Mouse (Mus musculus) MN1 (cell line): Measurements from ENCODE around the gene Hcrtr1.

ENCODE experiments used
- DNase-seq: peaks from one replicate; pipeline ENCODE4 v3.0.0-alpha.2; 2016; ENCODE audit warnings: low spot score

Hcrtr1 gene

DNA sequence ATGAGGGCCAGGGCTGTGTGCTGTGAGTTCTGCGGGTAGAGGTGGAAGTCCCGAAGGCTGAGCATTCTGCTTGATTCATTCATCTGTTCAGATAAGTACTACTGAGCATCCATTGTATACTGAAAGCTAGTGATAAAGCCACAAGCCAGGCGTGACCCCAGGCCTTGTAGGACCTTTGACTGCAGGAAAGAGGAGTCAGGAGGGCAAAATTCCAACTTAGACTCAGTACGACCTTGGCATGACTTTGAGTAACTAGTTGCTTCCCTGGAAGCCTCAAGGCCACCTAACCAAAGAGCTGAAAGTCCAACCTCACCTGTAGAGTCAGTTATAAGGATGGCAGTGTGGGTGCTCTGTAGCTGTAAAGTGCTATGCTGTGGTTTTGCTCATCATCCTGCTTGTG lies 18.4 kb downstream of the Hcrtr1 start:
- no peak for DNase-seq

DNA sequence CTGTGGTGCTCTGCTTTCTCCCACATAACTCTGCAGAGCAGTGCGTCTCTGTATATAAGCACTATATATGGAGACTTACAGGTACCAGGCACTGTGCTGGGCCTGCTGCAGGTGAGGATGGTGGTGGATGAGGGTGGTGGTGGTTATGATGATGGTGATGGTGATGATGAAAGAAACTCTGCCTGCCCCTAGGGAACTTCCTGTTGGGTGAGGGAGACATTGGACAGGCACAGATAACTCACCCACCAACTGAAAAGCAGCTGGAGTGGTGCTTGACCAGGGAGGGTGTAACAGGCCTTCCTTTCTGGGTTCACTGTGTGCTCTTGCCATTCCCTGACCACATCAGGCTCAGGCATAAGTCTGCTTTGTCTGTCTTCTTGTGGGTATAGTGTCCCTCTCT lies 26.4 kb downstream of the Hcrtr1 start:
- no peak for DNase-seq

DNA sequence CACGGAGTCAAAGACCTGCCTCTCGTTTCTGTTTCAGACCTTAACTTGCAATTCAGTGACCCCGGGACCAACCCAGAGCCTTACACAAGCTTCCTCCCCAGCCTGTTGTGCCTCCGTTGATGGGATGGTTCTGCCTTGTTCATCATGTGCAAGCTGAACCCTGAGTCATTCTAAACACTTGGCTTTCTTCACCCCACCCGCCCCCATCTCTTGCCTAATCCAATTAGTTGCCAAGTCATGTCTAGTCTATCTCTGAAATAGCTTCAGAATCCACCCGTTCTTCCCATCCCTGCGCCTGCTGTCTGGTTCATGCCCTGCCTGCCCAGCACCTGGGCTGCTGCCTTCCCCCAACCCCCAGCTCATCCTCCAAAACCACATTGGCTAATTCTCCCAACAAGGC lies 26.9 kb downstream of the Hcrtr1 start:
- peak; percentile 66 for DNase-seq

DNA sequence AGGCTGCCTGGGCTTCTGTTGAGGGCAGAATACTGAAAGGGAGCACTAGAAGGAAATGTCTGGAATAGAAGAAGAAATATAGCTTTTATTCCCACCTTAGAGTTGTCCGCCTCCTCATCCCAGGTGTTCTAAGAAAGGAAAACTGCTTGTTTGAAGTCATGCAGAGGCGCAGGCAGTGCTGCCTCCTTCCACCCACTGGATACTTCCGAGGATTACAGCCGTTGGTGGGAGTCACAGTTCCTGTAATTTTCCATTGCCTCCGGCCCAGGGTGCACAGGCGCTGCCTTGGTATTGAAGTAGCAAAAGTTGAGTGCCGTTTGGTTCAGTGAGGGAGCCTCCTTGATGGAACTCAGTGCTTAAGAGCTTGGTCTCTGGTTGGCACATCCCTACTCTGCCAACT lies 29.1 kb downstream of the Hcrtr1 start:
- DNase-seq, result peak; percentile 45

DNA sequence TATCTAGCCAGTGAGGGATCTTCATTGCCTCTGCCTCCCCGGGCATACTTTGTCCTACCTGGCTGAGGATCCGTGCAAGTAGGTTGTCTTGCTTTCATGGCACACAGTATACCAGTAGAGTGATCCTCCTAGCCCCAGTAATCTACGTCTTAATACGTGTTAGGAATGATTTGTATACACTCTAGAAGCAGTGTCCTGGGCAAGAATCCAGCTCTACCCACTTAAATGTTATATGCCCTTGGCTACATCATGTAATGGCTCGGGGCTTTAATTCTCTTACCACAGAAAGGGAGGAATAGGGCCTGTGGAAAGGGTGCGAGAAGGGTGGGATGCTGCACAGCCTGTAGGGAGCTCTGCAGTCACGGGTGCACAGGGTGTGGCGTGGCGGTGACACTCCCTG lies 29.5 kb downstream of the Hcrtr1 start:
- DNase-seq, result peak; percentile 29

DNA sequence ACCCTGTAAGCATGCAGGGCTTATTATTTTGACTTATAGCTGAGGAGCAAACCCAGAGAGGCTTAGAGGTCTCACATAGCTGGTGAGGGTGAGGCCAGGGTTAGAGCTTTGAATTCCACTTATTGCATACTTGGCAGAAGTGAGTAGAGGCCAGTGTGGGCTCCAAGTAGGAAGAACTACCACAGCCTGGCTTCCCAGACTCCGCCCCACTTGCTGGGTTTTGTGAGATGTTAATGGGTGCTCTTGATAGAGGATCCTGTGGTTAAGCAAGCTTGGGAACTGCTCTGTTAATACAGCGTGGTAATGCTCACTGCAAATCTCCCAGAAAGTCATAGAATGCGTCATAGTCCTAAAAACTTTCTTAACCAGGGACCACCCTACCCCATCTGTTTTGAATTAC lies 30.2 kb downstream of the Hcrtr1 start:
- no peak for DNase-seq

DNA sequence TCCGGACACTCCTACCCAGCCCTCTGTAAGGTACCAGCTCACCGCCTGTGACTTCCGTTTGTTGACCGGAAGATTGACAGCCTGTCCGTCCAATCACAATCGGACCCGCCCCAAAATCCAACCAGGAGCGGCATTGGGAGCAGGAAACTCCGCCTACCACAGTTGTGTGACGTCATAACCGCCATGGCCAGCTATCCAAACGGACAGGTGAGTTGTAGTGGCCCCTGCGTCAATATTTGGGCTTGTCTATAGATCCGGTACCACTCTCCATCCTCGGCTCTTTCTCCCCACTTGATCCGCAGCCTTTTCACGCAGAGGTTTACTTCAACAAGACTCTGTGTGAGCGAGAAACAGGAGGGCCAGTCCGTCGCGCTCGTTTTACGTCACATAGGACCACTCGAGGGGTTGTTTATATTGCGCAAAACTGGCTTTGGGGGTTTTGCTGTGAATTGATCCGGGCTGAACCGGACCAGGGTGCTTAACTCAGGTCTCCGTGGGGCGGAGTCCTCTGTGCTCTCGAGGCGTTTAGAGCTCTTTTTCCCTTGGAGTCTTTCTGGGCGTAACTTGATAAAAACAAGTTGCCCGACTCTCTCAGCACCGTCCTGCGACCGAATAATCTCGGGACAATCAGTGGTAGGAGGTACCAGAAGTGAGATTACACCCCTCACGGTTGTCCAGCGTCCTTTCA lies 31.6 kb downstream of the Hcrtr1 start:
- DNase-seq, result peak; percentile 98

DNA sequence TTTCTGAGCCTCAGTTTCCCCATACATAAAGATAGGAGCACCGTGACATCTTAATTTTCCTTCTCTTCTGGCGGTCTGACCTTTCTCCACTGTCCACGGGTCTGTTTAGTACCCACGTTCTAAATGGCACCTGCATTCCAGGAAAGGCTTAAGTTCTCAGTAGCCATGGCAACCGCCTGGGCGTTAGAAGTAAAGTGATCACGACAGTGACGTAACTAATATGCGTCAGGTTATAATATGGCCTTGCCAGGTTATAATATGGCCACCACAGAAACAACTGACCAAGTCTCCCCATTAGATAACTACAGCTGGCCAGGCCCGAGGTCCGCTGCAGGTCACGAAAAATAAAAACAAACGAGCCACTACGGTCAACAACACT lies 32.1 kb downstream of the Hcrtr1 start:
- DNase-seq, result no peak

DNA sequence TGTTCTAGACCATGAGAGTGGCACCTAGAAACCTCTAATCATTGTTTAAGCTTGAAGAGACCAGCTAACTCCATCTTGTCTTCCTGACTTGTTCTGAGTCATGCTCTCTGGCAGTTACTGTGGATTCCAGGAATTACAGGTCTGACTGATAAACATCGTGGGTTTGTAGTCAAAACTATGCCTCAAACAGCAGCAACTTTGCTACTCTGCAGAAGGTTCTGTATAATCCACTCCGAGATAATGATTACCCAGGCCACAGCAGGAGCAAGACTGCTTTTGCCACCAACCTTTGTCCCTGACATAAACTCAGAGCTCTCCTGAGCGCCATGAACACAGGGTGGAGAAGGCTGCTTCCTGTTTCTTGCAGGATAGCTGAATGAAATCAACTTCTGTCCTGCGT lies 34.6 kb downstream of the Hcrtr1 start:
- DNase-seq, result no peak

DNA sequence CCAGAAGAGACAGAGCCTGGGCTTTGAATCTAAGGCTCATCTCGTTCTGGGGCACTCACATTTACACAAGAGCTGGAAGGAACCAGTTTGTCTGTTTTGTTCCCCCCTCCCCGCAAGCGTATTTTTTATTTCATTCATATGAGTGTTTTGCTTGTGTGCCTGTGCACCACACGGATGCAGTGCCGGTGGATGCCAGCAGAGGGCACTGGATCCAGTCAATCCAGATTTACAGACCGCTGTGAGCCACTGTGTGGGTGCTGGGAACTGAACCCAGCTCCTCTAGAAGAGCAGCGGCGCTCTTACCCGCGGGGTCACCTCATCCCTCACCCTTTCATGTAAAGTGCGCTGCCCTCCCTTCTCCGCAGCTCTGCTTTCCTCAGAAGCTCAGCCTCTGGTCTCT lies 35.5 kb downstream of the Hcrtr1 start:
- DNase-seq, result no peak

DNA sequence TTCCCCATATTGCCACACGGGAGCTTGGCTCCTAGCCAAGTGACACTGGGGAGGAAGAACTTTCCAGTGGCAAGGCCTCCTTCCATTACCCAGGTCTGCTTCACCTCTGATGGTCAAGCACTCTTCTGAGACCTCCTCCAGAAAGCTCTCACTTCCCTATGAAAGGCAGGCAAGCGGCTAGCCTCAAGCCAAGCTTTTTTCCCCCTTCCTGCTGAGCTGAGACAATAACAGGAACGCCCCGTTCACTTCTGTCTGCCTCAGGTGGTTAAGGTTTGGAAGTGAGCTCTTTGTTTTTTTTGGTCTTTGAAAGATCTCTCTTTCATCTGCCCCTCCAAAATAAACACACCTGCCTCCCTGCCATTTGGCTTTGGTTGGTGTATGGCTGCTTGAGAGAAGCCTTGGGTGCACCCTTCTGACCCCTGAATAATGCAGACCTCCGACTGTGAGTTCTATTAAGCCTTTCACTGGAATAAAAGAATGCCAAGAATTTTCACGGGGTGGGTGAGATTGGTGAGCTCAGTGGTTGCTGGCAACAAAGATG lies 37.0 kb downstream of the Hcrtr1 start, which contains the start of gene Pef1:
Gene Pef1 (plus strand): TSS at position 448 of the 541 bp plus-strand sequence.
- no peak for DNase-seq

DNA sequence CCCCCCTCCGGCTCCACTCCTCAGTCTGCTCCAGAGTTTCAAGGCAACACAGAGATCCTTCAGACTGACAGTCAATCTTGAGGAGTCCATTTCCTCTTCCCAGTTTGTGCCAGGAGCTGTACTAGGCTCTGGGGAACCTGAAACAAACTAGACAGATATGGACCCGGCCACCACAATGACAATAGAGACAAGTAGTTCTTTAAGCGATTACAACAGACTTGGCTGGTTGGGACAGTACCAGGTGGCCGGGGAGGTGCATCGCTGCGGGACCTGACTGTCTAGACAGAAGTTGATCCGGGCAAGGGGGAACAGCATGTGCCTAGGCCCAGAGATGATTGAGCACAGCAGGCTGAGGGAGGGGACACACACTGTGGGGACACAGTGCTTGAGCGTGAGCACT lies 38.0 kb downstream of the Hcrtr1 start:
- DNase-seq, result no peak

DNA sequence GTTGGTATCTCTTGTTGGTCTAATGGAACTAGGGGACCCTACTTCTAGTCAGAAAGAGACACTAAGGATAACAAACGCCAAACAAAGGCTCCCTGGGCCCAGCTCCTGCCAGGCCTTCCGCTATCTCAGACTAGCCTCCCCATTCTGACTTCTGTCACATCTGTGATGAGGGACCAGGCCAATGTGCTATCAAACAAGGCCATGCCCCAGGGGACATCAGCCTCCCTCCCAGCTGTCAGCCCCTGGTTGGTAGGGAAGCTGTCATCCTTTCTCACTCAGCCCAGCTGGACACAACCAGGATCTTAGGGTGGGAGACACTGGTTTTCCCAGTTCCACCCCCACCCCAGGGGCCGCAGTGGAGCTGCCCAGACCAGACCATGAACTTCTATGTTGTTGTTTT lies 44.0 kb downstream of the Hcrtr1 start:
- no peak for DNase-seq

DNA sequence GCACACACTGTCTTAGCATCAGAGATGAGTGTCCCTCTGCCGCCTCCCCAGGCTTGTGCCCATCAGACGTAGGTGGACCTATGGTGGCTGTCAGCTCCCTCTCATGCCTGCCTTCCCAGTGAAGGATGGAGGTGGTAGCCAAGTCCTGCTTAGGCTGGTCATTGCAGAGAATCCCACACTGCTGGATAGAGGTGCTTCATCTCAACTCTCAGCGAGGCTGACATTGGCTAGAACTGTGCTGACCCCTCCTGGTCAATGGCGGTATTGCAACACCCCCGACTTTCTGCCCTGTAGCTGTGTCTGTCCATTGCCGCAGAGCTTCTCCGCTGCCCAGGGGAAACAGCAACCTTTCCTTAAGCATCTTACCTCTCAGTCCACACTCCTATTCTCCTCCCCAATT lies 51.9 kb downstream of the Hcrtr1 start:
- peak; percentile 81 for DNase-seq

DNA sequence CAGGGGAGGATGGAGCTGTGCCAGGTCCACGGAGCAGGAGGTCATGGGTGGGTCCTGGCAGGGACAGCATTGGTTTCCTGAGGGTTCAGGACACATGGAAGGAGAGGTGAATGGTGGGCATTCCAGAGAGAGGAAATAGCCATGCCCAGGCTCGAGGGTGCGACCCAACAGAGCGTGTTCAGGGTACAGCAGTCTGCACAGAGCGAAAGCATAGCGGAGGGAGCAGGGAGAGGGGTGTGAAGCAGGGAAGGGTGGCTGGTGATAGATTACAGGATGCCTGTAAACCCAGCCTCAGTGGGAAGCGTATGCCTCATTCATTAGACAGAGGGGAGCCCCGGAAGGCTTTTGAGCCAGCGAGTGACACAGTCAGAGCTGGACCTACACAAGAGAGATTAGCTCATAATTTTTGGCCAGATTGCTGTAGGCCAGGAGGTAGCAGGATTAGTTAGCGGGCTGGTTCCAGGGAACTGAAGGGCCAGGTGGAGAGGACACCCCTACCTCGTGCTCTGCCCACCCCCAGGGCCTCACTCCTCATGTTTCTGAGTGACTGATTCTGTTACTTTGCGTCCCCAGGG lies 53.8 kb downstream of the Hcrtr1 start:
- DNase-seq, result no peak

DNA sequence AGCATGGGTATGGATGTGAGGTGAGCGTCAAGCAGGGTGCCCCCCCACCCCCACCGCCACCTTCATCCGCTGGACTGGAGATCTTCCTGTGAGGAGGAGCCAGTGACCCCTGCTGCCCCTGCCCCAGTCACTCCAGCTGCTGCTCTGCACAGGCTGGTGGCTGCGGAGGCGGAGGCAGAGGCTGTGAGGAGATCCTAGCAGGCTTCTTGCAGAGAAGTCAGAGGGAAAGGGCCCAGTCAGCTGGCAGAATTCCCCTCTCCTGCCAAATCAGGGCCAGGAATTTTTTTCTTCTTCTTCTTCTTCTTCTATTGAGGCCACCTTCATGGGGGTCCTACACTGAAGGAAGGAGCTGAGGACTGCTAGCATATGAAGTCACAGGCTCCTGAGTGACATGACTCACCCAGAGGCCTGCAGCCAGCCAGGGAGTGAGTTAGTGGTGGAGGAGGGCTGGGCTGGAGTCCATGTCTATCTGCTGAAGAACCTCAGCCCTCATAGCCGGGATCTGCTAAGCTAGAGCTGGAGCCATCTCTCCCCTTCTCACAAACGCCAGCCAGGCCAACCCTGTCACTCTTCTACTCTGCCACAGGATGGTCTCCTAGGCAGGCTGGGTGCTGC lies 54.7 kb downstream of the Hcrtr1 start:
- peak; percentile 55 for DNase-seq

DNA sequence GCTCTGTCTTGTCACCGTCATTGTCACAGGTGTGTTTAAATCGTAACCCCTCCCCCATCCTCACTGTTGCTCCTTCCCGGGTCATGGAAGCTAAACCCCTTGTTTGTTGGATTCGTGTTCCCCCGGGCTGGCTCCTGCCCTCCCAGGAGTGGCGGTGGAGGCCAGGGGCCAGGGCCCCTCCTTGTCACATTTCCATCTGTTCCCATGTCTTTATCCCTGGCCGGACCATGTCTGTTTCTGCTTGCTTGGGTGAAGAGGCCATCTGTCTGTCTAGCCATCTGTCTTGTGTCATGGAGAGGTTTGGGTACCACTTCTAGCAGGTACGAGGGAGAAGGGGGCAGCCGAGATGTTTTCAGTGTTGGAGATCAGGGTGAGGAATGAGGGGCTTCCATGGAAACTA lies 56.9 kb downstream of the Hcrtr1 start:
- peak; percentile 35 for DNase-seq

DNA sequence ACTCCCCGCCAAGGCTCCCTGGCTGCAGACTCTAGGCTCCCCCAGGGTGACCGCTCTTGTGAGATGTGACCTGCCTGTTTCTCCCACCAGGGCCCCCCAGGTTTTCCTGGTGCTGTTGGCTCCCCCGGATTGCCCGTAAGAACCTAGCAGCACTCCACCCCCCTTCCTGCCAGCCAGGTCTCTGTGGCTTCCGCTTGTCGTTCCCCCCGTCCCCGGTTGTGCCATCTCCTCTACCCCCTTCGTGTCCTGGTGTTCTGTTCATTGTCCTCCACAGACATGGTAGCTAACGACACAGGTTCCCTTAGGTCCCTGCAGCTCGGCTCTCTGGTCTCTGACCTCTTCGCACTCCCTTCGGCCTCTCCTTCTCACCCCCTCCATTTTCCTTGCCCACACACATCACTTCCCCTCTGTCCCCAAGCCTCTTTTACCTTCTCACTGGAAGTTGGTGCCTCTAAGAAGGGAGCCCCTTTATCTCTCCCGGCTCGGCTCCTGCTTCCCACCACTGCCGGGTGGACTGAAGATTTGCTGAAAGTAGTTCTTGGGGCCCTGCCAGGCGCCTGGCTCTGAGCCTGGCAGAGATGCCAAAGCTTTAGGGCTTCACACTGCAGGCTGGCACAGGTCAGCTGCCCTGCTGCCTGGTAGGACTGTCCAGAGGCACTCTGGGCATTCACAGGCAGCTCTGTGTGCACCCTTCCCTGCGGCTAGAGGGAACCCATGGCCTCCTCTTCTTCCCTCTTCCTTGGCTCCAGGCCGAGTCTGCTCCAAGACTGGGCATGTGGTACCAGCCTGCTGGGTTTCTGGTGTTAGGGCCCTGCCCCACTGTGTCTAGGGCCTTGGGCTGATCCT lies 57.6 kb downstream of the Hcrtr1 start:
- DNase-seq, result peak; percentile 86
